24 mouse cellular contexts compared by ENCODE assay signal in the genomic region with DNA sequence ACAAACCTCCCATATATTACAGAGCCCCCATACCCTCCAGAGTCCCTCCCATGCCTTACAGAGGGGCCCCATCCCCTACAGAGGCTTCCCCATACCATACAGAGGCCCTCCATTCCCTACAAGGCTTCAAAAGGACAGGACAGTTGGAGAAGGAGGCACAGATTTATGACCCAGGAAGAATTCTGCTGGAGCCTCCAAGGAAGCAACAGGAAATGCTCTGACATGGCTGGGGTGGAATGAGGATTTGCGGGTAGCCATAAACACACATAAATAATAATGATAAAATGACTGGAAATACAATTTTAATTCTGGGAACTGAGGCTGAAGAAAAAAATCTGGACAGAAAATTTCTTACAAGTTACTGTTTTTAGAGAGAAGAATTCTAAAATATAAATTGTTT. TPM values are rescaled to one million over a fixed set of nuclear protein-coding genes. Genes with fewer than 3 reads are reported as not detected.
"Had no signal": no experiment of that assay in that cellular context is flagged by ENCODE, and none has a peak within 500 bp of the region (broad histone marks: within the 10 kb centered on the region; RNA-seq: fewer than 3 reads in every experiment).

No protein-coding gene starts in this region.

- ATAC-seq: lung, postnatal 0 days; midbrain, embryonic 13.5 days; midbrain, embryonic 15.5 days had no signal

- DNase-seq: lung, adult 2 months; lung, postnatal 14 days; lung, postnatal 36 days; retina, postnatal 1 day; right cerebral cortex, adult 18-20 months; right cerebral cortex, postnatal 25 days; right cerebral cortex, postnatal 4 days; spleen, adult 18-20 months; thymus, adult 18-20 months; thymus, postnatal 14 days; thymus, postnatal 36 days had no signal

- H3K4me2 ChIP-seq: lung, embryonic 15.5 days; midbrain, embryonic 11.5 days; midbrain, embryonic 13.5 days; midbrain, embryonic 15.5 days; neural tube, embryonic 13.5 days; neural tube, embryonic 15.5 days had no signal

- H3K27ac ChIP-seq: lung, embryonic 15.5 days; macrophage; midbrain, embryonic 13.5 days; midbrain, embryonic 15.5 days; neural tube, embryonic 13.5 days; neural tube, embryonic 15.5 days had no signal

- H3K9me3 ChIP-seq: lung, embryonic 15.5 days; megakaryocyte, embryonic 14.5 days; midbrain, embryonic 13.5 days; midbrain, embryonic 15.5 days; neural tube, embryonic 13.5 days; neural tube, embryonic 15.5 days had no signal

- H3K4me1 ChIP-seq: lung, embryonic 15.5 days; midbrain, embryonic 13.5 days; midbrain, embryonic 15.5 days; neural tube, embryonic 15.5 days had no signal

- H3K9ac ChIP-seq: lung, embryonic 15.5 days; midbrain, embryonic 13.5 days; midbrain, embryonic 15.5 days; neural tube, embryonic 13.5 days; neural tube, embryonic 15.5 days had no signal

- H3K36me3 ChIP-seq: lung, embryonic 15.5 days; midbrain, embryonic 13.5 days; midbrain, embryonic 15.5 days; neural tube, embryonic 13.5 days; neural tube, embryonic 15.5 days had no signal

- H3K4me3 ChIP-seq: lung, embryonic 15.5 days; megakaryocyte, embryonic 14.5 days; midbrain, embryonic 13.5 days; midbrain, embryonic 15.5 days; myocyte; neural tube, embryonic 13.5 days; neural tube, embryonic 15.5 days had no signal

- H3K27me3 ChIP-seq: lung, embryonic 15.5 days; midbrain, embryonic 13.5 days; midbrain, embryonic 15.5 days; neural tube, embryonic 13.5 days; neural tube, embryonic 15.5 days had no signal

RNA-seq across cellular contexts. Expression of a gene that starts 20.8 kb away (rescaled TPM):
- polyA plus RNA-seq: macrophage had no signal

RNA-seq across cellular contexts. Expression of a gene that starts 28.5 kb away (rescaled TPM):
- polyA plus RNA-seq: midbrain, embryonic 11.5 days; midbrain, embryonic 13.5 days; myocyte; neural tube, embryonic 11.5 days; neural tube, embryonic 13.5 days; neural tube, embryonic 15.5 days; stomach, embryonic 14.5 days; stomach, embryonic 16.5 days had no signal
